Mouse (Mus musculus) E14TG2a.4 (cell line): Measurements from ENCODE around the gene Mapkapk2.

Experiments
- CTCF ChIP-seq: conservative IDR thresholded peaks from 2 replicates; pipeline ENCODE4 v1.5.1; 2014; ENCODE audit warnings: low read length
- NANOG ChIP-seq: IDR thresholded peaks from 2 replicates; pipeline ENCODE4 v1.6.1; 2014; ENCODE audit warnings: borderline replicate concordance, low read length, mixed read lengths

GRCm38 (mm10) chr1:131134942-131135522, 37.4 kb upstream of the Mapkapk2 start:
- TF ChIP-seq CTCF (no peak), NANOG (no peak)
